Mouse (Mus musculus): ENCODE data around the gene Picalm.

DNA sequence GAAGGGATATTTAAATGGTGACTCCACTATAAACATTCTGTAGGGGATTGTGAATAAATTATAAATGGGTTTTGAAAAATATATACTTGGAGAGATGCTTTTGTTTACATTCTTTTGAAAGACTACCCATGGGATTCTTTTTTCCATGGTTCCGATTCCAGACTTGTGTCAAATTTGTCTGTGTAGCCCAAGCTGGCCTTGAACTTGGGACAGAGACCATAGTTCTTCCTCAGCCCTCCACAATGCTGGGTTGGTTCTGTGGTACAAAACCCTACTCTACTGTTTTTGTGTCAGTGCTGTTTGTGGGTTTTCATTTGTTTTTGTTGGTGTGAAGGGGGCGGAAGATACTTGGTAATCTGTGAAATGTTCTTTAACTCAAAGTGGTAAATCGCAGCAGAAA is 2.3 kb downstream of the Picalm start:
- TF ChIP-seq CTCF (IDR thresholded peaks at IDR 0.05; ENCODE audit: low read depth, low read length) (no peak), POLR2A (IDR thresholded peaks at IDR 0.05; ENCODE audit: extremely low read depth, insufficient read depth, low read length) (no peak)

Data from liver, adult 2 months (tissue).